Mouse (Mus musculus): ENCODE measurements around the gene Col16a1. TPM values are rescaled to one million over a fixed set of nuclear protein-coding genes. Genes with fewer than 3 reads are reported as not detected.

Gene Col16a1
- polyA plus RNA-seq, 1 experiment from 2014 or later = 11.1 TPM

DNA sequence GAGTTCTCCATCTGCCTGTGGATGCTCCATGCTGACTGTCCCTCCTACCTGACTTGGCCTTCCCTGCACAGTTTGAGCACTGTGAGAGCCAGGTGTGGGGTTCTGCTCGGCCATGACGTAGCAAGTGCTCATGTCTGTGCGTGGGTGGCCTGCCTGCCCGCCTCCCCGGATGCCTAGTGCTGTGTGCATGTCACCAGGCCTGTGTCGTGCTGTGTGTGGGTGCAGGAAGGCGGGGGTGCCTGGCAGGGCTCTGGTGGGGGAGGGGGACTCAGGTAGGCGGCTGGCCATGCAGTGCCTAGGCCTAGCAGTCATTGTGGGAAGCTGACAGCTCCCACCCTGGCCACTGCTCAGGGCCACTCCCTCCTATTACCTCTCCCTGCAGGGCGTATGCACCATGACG lies 34.5 kb upstream of the Col16a1 start:
- DNase-seq (ENCODE audit: low spot score) (no peak), ATAC-seq (ENCODE audit: low FRiP score) (no peak)
- H3K36me3 ChIP-seq (replicated peaks; ENCODE audit: control insufficient read depth, insufficient read depth) = peaks cover 61% of the 10 kb centered on the region
- 73% methylated on average over 10 of the region's 10 CpGs for WGBS
- H3K27me3 ChIP-seq (ENCODE audit: control insufficient read depth, insufficient read depth, low read length) = no peaks in the 10 kb centered on the region
- H3K9me3 ChIP-seq (ENCODE audit: control insufficient read depth, low read length) = no peaks in the 10 kb centered on the region
- H3K4me2 ChIP-seq (replicated peaks) = no peak overlapping the region
- H3K4me1 ChIP-seq (replicated peaks; ENCODE audit: control insufficient read depth, insufficient read depth, low read length) = no peaks in the 10 kb centered on the region
- H3K4me3 ChIP-seq (replicated peaks; ENCODE audit: low read length) = no peak overlapping the region
- no peak overlapping the region; the same call in 1 of the 2 replicates for H3K27ac ChIP-seq
- H3K9ac ChIP-seq = no peak overlapping the region

DNA sequence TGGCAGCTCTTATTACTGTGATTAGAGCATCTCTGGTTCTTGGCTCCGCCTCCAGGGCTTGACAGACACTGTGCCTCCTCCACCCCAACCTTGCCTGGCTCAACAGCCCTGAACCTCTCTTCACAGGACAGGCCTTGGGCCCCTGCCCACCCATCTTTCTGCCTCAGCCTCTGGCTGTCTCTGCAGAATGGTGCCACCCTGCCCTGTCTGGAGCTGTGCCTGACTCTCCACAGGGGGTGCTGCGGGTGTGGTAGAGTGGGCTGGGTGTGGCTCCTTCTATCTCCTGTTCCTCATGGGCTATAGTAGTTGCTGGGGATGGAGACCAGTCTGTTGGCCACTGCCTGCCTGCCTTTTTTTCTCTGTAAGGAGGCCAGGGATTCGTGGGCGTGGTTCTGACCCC lies 31.6 kb upstream of the Col16a1 start:
- Histone ChIP-seq H3K9me3 (ENCODE audit: control insufficient read depth, low read length) (no peaks in the 10 kb centered on the region), H3K9ac (no peak overlapping the region), H3K4me3 (replicated peaks; ENCODE audit: low read length) (no peak overlapping the region), H3K4me2 (replicated peaks) (no peak overlapping the region), H3K27ac (no peak overlapping the region), H3K4me1 (replicated peaks; ENCODE audit: control insufficient read depth, insufficient read depth, low read length) (no peaks in the 10 kb centered on the region), H3K27me3 (ENCODE audit: control insufficient read depth, insufficient read depth, low read length) (no peaks in the 10 kb centered on the region), H3K36me3 (replicated peaks; ENCODE audit: control insufficient read depth, insufficient read depth) (peaks cover 51% of the 10 kb centered on the region)
- DNase-seq (ENCODE audit: low spot score) (no peak), ATAC-seq (ENCODE audit: low FRiP score) (no peak)
- WGBS = 66% methylated on average over 4 of the region's 4 CpGs

DNA sequence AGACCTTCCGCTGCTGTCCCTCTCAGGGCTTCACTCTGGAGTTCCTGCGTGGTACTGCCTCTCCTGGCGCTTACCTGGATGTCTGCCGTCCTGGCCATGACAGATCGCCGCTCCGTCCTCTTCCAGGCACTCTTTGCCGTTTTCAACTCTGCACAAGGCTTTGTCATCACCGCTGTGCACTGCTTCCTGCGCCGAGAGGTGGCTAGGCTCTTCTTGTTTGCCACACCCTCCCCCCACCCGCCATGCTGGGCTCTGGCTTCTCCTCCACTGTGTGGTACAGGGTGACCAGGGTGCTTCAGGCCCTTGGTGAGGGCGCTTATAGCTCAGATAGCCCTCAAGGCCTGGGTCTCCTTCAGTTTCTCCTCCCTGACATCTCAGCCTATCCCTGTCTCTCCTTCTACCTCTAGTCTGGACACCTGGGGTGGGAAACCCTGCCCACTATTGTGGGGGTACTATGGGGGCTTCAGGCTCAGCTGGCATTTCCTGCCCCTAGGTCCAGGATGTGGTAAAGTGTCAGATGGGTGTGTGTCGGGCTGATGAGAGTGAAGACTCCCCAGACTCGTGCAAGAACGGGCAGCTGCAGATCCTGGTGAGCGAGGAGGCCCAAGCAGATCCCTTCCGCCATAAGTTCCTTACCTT lies 30.5 kb upstream of the Col16a1 start:
- no peak overlapping the region for H3K4me3 ChIP-seq (replicated peaks; ENCODE audit: low read length)
- ATAC-seq (ENCODE audit: low FRiP score) (no peak), DNase-seq (ENCODE audit: low spot score) (no peak)
- no peak overlapping the region for H3K4me2 ChIP-seq (replicated peaks)
- no peak overlapping the region for H3K9ac ChIP-seq
- H3K27ac ChIP-seq = no peak overlapping the region
- H3K9me3 ChIP-seq (ENCODE audit: control insufficient read depth, low read length) = no peaks in the 10 kb centered on the region
- no peaks in the 10 kb centered on the region for H3K4me1 ChIP-seq (replicated peaks; ENCODE audit: control insufficient read depth, insufficient read depth, low read length)
- peaks cover 39% of the 10 kb centered on the region for H3K36me3 ChIP-seq (replicated peaks; ENCODE audit: control insufficient read depth, insufficient read depth)
- 69% methylated on average over 18 of the region's 18 CpGs for WGBS
- no peaks in the 10 kb centered on the region for H3K27me3 ChIP-seq (ENCODE audit: control insufficient read depth, insufficient read depth, low read length)

DNA sequence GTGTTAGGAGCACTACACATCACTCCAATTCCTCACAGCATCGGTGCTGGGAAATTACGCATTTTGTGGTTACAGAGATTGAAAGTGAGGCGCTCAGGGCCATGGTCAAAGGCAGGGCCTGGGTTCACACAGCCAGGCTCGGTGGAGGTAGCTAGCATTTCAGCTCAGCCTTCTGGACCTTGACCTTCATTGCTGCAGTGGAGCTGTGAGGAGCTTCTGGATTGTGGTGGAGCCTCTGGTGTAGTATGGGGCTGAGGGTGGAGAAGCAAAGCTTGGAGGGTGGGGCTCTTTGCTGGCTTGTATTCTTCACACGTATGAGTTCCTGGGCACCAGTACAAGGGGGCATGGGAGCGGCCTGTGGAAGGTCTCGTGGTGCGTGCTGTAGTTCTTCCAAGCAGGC lies 24.7 kb upstream of the Col16a1 start:
- H3K9me3 ChIP-seq (ENCODE audit: control insufficient read depth, low read length) = no peaks in the 10 kb centered on the region
- H3K4me3 ChIP-seq (replicated peaks; ENCODE audit: low read length) = no peak overlapping the region
- DNase-seq (ENCODE audit: low spot score) (no peak), ATAC-seq (ENCODE audit: low FRiP score) (no peak)
- peaks cover 2% of the 10 kb centered on the region; the same call in 1 of the 2 replicates for H3K4me1 ChIP-seq (replicated peaks; ENCODE audit: control insufficient read depth, insufficient read depth, low read length)
- H3K27ac ChIP-seq = no peak overlapping the region
- no peak overlapping the region for H3K4me2 ChIP-seq (replicated peaks)
- no peaks in the 10 kb centered on the region for H3K27me3 ChIP-seq (ENCODE audit: control insufficient read depth, insufficient read depth, low read length)
- WGBS = 92% methylated on average over 8 of the region's 8 CpGs
- no peak overlapping the region for H3K9ac ChIP-seq
- H3K36me3 ChIP-seq (replicated peaks; ENCODE audit: control insufficient read depth, insufficient read depth) = peaks cover 20% of the 10 kb centered on the region

DNA sequence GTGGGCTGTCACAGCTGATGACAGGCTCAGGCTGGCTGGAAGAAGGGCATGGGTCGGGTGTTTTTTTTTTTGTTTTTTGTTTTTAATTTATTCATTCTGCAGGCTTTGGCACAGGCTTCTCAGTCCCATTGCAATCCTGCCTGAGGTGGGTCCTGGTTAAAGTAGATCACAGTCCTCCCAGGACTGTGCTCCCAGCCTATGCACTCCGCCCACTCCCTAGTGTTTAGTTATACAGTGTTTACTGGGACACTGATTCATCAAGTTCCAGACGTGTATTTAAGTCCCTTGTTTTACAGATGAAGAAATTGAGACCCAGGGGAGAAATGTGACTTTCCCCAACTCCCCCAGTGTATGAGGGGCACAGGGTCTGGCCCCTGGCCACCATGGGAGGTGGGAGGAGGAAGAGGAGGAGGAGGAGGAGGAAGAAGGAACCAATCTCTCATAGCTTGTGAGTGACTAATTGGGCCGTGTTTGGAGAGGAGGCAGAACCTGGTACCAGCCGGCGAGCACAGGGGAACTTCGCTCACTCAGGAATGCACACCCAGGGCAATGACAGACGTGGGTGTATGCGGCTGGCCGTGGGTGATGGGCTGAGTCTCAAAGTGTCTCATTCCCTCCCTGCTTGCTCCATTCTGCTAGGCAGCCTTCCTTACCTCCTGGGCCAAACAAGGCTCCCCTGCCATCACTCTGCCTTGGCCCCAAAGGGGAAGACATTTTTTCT lies 24.0 kb upstream of the Col16a1 start:
- Histone ChIP-seq H3K9me3 (ENCODE audit: control insufficient read depth, low read length) (no peaks in the 10 kb centered on the region), H3K4me1 (replicated peaks; ENCODE audit: control insufficient read depth, insufficient read depth, low read length) (peaks cover 5% of the 10 kb centered on the region; the same call in 1 of the 2 replicates), H3K4me2 (replicated peaks) (no peak overlapping the region), H3K27ac (no peak overlapping the region), H3K36me3 (replicated peaks; ENCODE audit: control insufficient read depth, insufficient read depth) (peaks cover 14% of the 10 kb centered on the region), H3K27me3 (ENCODE audit: control insufficient read depth, insufficient read depth, low read length) (no peaks in the 10 kb centered on the region), H3K9ac (no peak overlapping the region), H3K4me3 (replicated peaks; ENCODE audit: low read length) (no peak overlapping the region)
- 78% methylated on average over 10 of the region's 10 CpGs for WGBS
- ATAC-seq (ENCODE audit: low FRiP score) (no peak), DNase-seq (ENCODE audit: low spot score) (no peak)

DNA sequence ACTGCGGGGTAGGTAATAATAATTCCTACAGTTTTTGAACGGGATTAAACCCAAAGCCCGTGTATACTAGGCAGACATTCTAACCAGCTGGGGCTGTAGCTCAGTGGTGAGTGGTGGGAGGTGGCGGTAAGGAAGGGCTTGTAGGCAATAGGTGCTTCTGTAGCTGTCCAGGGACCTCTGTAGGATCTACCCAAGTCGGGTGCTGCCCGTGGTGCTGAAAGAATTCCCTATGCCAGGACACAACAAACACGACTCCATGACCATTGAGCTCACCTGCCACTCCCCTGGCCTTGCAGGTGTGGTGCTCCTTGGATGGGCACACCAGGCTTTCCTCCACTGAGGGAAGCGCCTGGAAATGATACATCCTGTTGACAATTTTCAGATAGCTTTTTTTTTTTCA lies 22.1 kb upstream of the Col16a1 start:
- H3K9me3 ChIP-seq (ENCODE audit: control insufficient read depth, low read length) = no peaks in the 10 kb centered on the region
- peaks cover 6% of the 10 kb centered on the region; the same call in 1 of the 2 replicates for H3K36me3 ChIP-seq (replicated peaks; ENCODE audit: control insufficient read depth, insufficient read depth)
- H3K27ac ChIP-seq = no peak overlapping the region
- H3K9ac ChIP-seq = no peak overlapping the region
- 50% methylated on average over 8 of the region's 8 CpGs for WGBS
- DNase-seq (ENCODE audit: low spot score) (no peak), ATAC-seq (ENCODE audit: low FRiP score) (no peak)
- H3K4me2 ChIP-seq (replicated peaks) = no peak overlapping the region
- no peak overlapping the region for H3K4me3 ChIP-seq (replicated peaks; ENCODE audit: low read length)
- H3K27me3 ChIP-seq (ENCODE audit: control insufficient read depth, insufficient read depth, low read length) = no peaks in the 10 kb centered on the region
- H3K4me1 ChIP-seq (replicated peaks; ENCODE audit: control insufficient read depth, insufficient read depth, low read length) = peaks cover 5% of the 10 kb centered on the region; the same call in 1 of the 2 replicates

DNA sequence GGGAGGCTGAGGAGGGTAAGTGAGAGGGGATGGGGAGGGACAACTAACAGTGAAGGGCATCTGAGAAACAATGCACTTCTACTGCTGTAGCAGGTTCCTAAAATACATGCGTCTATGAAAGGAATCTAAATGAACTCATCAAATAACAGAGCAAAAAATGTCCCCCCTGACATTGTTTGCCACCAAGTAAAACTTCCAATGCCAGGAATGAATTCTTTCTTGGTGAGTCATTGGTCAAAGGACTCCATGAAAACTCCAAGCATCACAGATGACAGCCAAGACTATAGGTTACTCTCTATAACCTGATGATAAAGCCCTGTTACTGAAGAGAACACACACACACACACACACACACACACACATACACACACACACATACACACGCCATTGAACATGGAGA lies 16.5 kb upstream of the Col16a1 start:
- Histone ChIP-seq H3K36me3 (replicated peaks; ENCODE audit: control insufficient read depth, insufficient read depth) (no peaks in the 10 kb centered on the region), H3K4me1 (replicated peaks; ENCODE audit: control insufficient read depth, insufficient read depth, low read length) (peaks cover 27% of the 10 kb centered on the region), H3K4me3 (replicated peaks; ENCODE audit: low read length) (no peak overlapping the region), H3K27me3 (ENCODE audit: control insufficient read depth, insufficient read depth, low read length) (no peaks in the 10 kb centered on the region), H3K27ac (no peak overlapping the region), H3K9me3 (ENCODE audit: control insufficient read depth, low read length) (no peaks in the 10 kb centered on the region), H3K9ac (no peak overlapping the region), H3K4me2 (replicated peaks) (no peak overlapping the region)
- ATAC-seq (ENCODE audit: low FRiP score) (no peak), DNase-seq (ENCODE audit: low spot score) (no peak)
- WGBS = 85% methylated on average over 2 of the region's 2 CpGs

DNA sequence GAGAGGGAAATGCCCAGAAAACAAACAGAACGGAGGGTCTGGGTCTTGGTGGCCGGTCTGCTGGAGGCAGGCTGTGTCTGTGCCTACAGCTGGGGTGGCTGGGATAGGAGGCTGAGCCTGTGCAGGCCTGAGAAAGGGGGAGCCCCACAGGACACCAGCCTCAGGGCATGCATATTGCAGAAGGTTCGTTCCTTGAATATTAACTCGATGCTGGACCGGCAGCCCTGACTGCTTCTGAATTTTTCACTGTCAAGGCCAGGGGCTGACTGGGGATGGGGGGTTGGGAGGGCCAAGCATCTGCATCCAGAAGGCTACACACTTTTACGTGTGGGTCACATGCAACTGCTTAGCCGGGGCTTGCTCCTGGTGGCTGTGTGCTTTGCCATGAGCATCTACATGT lies 14.1 kb upstream of the Col16a1 start:
- Histone ChIP-seq H3K4me3 (replicated peaks; ENCODE audit: low read length) (no peak overlapping the region), H3K9me3 (ENCODE audit: control insufficient read depth, low read length) (no peaks in the 10 kb centered on the region), H3K27me3 (ENCODE audit: control insufficient read depth, insufficient read depth, low read length) (no peaks in the 10 kb centered on the region), H3K36me3 (replicated peaks; ENCODE audit: control insufficient read depth, insufficient read depth) (no peaks in the 10 kb centered on the region), H3K9ac (no peak overlapping the region), H3K4me1 (replicated peaks; ENCODE audit: control insufficient read depth, insufficient read depth, low read length) (peaks cover 33% of the 10 kb centered on the region), H3K4me2 (replicated peaks) (no peak overlapping the region), H3K27ac (peak overlapping the region; percentile 40; the same call in 1 of the 2 replicates)
- WGBS = 31% methylated on average over 7 of the region's 7 CpGs
- DNase-seq (ENCODE audit: low spot score) = no peak
- ATAC-seq (ENCODE audit: low FRiP score) = peak; percentile 67

DNA sequence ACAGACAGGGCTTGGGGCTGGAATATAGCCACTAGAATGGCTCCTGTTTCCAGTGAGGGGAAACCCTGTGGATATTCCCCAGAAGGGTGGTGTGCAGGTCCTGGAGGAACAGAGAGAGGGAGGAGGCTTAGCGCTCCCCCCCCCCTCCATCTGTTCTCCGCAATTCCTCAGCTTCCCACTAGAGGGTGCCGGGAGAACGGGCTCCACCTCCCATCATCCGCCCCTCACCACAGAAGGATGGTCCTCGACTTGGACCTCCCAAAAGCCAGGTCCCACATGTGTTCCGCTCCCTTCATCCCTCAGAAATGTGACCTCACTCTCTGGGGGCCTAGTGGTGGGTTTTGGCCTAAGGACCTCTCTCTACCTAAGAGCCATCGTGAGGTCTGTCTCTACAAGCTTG lies 11.5 kb upstream of the Col16a1 start:
- Histone ChIP-seq H3K9me3 (ENCODE audit: control insufficient read depth, low read length) (no peaks in the 10 kb centered on the region), H3K9ac (no peak overlapping the region), H3K4me1 (replicated peaks; ENCODE audit: control insufficient read depth, insufficient read depth, low read length) (peaks cover 33% of the 10 kb centered on the region), H3K4me3 (replicated peaks; ENCODE audit: low read length) (no peak overlapping the region), H3K27me3 (ENCODE audit: control insufficient read depth, insufficient read depth, low read length) (no peaks in the 10 kb centered on the region), H3K4me2 (replicated peaks) (no peak overlapping the region), H3K27ac (no peak overlapping the region), H3K36me3 (replicated peaks; ENCODE audit: control insufficient read depth, insufficient read depth) (no peaks in the 10 kb centered on the region)
- no peak for ATAC-seq (ENCODE audit: low FRiP score)
- no peak for DNase-seq (ENCODE audit: low spot score)
- 9% methylated on average over 5 of the region's 8 CpGs for WGBS

Measured in hindbrain, embryonic 14.5 days (tissue).